Mouse (Mus musculus): ENCODE measurements around the gene Snrk. TPM values are rescaled to one million over a fixed set of nuclear protein-coding genes. Genes with fewer than 3 reads are reported as not detected.

Gene Snrk
- polyA plus RNA-seq, 1 experiment from 2014 or later = 84.7 TPM

Other genes starting within 250 kb of the Snrk start
- gene Ackr2, start 218.9 kb upstream of the Snrk start, polyA plus RNA-seq (2015; fragmentation: Nextera tagmentation; extraction: Ambion mirVana) = 1.9 and 2.7 TPM in 2 replicates
- gene Cyp8b1, start 201.0 kb upstream of the Snrk start, polyA plus RNA-seq (2015; fragmentation: Nextera tagmentation; extraction: Ambion mirVana) = 0.15 TPM in 1 of 2 replicates, not detected in the other
- 1.4 TPM in 2 replicates for gene Fam198a, start 166.3 kb upstream of the Snrk start, polyA plus RNA-seq (2015; fragmentation: Nextera tagmentation; extraction: Ambion mirVana)
- gene Pomgnt2, start 120.2 kb upstream of the Snrk start, polyA plus RNA-seq (2015; fragmentation: Nextera tagmentation; extraction: Ambion mirVana) = 23.9 and 28.3 TPM in 2 replicates
- 34.4 and 35.2 TPM in 2 replicates for gene Ano10, start 177.2 kb downstream of the Snrk start, polyA plus RNA-seq (2015; fragmentation: Nextera tagmentation; extraction: Ambion mirVana)
- 20.5 and 24.5 TPM in 2 replicates for gene Abhd5, start 234.3 kb downstream of the Snrk start, polyA plus RNA-seq (2015; fragmentation: Nextera tagmentation; extraction: Ambion mirVana)

Measured in forebrain, embryonic 15.5 days (tissue).